ENCODE assay signal across 17 mouse cellular contexts in the genomic region with DNA sequence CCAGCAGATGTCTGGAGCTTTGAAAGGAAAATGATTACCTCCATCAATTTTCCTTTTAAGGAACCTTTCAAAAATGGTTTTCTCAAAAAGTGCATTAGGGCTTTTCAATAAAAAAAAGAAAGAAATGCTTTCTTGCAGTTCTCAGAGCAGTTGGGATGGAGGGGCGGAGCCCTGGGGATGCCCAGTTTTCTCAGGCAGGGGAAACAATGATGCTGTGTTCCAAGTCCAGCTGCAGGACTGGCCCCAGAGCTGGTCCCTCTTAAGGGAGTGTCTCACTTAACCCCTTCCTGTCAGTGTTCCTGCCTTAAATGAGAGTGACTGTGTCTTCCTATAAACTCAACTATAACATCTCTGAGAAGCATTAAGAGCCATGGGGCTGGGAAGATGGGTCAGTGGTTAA.
A peak's percentile ranks its signal among the peaks of the same experiment; 100 is the strongest.
DNase-seq lines count a peak whose midpoint lies in the region; ATAC-seq lines count a peak whose summit lies in the region.
"Had no signal": no experiment of that assay in that cellular context is flagged by ENCODE, and none has a peak within 500 bp of the region (broad histone marks: within the 10 kb centered on the region; RNA-seq: fewer than 3 reads in every experiment).

No protein-coding gene starts in this region.

- no peaks in the 10 kb centered on the region for H3K4me1 ChIP-seq in forebrain, embryonic 14.5 days (ENCODE audit: control insufficient read depth, insufficient read depth, low read length)
- peaks cover 12% of the 10 kb centered on the region for H3K4me1 ChIP-seq in forebrain, embryonic 13.5 days
- no peaks in the 10 kb centered on the region for H3K4me1 ChIP-seq in midbrain, embryonic 14.5 days (ENCODE audit: control insufficient read depth, insufficient read depth, low read length)
- H3K4me1 ChIP-seq in midbrain, embryonic 15.5 days = peaks cover 3% of the 10 kb centered on the region; the same call in 1 of the 2 replicates
- no peaks in the 10 kb centered on the region for H3K4me1 ChIP-seq in embryonic facial prominence, embryonic 11.5 days (ENCODE audit: control insufficient read depth, insufficient read depth, low read length)
- peaks cover 17% of the 10 kb centered on the region for H3K4me1 ChIP-seq in hindbrain, embryonic 15.5 days (replicated peaks)
- H3K4me1 ChIP-seq: liver, embryonic 12.5 days had no signal

- H3K9ac ChIP-seq in forebrain, embryonic 14.5 days (ENCODE audit: low read length) = no peak overlapping the region
- no peak overlapping the region for H3K9ac ChIP-seq in forebrain, embryonic 13.5 days
- H3K9ac ChIP-seq in midbrain, embryonic 14.5 days (replicated peaks; ENCODE audit: low read length) = no peak overlapping the region
- no peak overlapping the region for H3K9ac ChIP-seq in midbrain, embryonic 15.5 days
- H3K9ac ChIP-seq in embryonic facial prominence, embryonic 11.5 days (replicated peaks; ENCODE audit: low read length) = no peak overlapping the region
- H3K9ac ChIP-seq in hindbrain, embryonic 15.5 days = no peak overlapping the region
- H3K9ac ChIP-seq: kidney, embryonic 15.5 days; liver, embryonic 12.5 days had no signal

- 72% methylated on average over 1 of the region's 1 CpGs for WGBS in forebrain, embryonic 14.5 days
- WGBS in forebrain, embryonic 13.5 days = 46% methylated on average over 1 of the region's 1 CpGs
- 69% methylated on average over 1 of the region's 1 CpGs for WGBS in midbrain, embryonic 14.5 days
- WGBS in midbrain, embryonic 15.5 days = 79% methylated on average over 1 of the region's 1 CpGs
- 41% methylated on average over 1 of the region's 1 CpGs for WGBS in embryonic facial prominence, embryonic 11.5 days
- WGBS in hindbrain, embryonic 15.5 days = 69% methylated on average over 1 of the region's 1 CpGs

- H3K27ac ChIP-seq in forebrain, embryonic 14.5 days (ENCODE audit: low read depth, low read length) = no peak overlapping the region
- H3K27ac ChIP-seq in forebrain, embryonic 13.5 days = no peak overlapping the region
- no peak overlapping the region for H3K27ac ChIP-seq in midbrain, embryonic 14.5 days (replicated peaks; ENCODE audit: low read depth, low read length)
- H3K27ac ChIP-seq in midbrain, embryonic 15.5 days = no peak overlapping the region
- no peak overlapping the region for H3K27ac ChIP-seq in embryonic facial prominence, embryonic 11.5 days (replicated peaks; ENCODE audit: low read depth, low read length)
- H3K27ac ChIP-seq in hindbrain, embryonic 15.5 days (replicated peaks) = no peak overlapping the region
- H3K27ac ChIP-seq: liver, embryonic 12.5 days had no signal

- ATAC-seq in forebrain, embryonic 14.5 days = no peak
- ATAC-seq in forebrain, embryonic 13.5 days = no peak
- no peak for ATAC-seq in midbrain, embryonic 14.5 days (ENCODE audit: low FRiP score, low TSS enrichment)
- ATAC-seq in midbrain, embryonic 15.5 days (replicated peaks) = no peak
- ATAC-seq in embryonic facial prominence, embryonic 11.5 days (replicated peaks; ENCODE audit: insufficient number of reproducible peaks, low FRiP score, low TSS enrichment, low read depth) = no peak
- peak; percentile 61; the same call in 1 of the 2 replicates for ATAC-seq in hindbrain, embryonic 15.5 days (ENCODE audit: low FRiP score, low read depth)
- ATAC-seq: liver, embryonic 12.5 days; Patski had no signal

- H3K27me3 ChIP-seq in forebrain, embryonic 14.5 days (replicated peaks; ENCODE audit: control insufficient read depth, insufficient read depth, low read length) = no peaks in the 10 kb centered on the region
- no peaks in the 10 kb centered on the region for H3K27me3 ChIP-seq in forebrain, embryonic 13.5 days
- no peaks in the 10 kb centered on the region for H3K27me3 ChIP-seq in midbrain, embryonic 14.5 days (ENCODE audit: control insufficient read depth, insufficient read depth, low read length)
- no peaks in the 10 kb centered on the region for H3K27me3 ChIP-seq in midbrain, embryonic 15.5 days (replicated peaks)
- H3K27me3 ChIP-seq in embryonic facial prominence, embryonic 11.5 days (ENCODE audit: control insufficient read depth, insufficient read depth, low read length) = no peaks in the 10 kb centered on the region; the same call in 1 of the 2 replicates
- no peaks in the 10 kb centered on the region for H3K27me3 ChIP-seq in hindbrain, embryonic 15.5 days
- H3K27me3 ChIP-seq: kidney, embryonic 15.5 days; liver, embryonic 12.5 days; Patski had no signal

- peak; percentile 34 for DNase-seq in forebrain, embryonic 14.5 days (ENCODE audit: low spot score)
- DNase-seq in midbrain, embryonic 14.5 days = peak; percentile 32
- DNase-seq in embryonic facial prominence, embryonic 11.5 days (ENCODE audit: low spot score) = peak; percentile 25
- no peak for DNase-seq in adrenal gland, postnatal 36 days
- no peak for DNase-seq in spleen, postnatal 36 days (ENCODE audit: low spot score in 2 of 2)
- DNase-seq: B cell, adult 2 months; cerebellum, adult 18-20 months; right cerebral cortex, postnatal 14 days; thymus, adult 2 months had no signal

- no peak overlapping the region for H3K4me2 ChIP-seq in forebrain, embryonic 14.5 days (ENCODE audit: low read length)
- H3K4me2 ChIP-seq in forebrain, embryonic 13.5 days = no peak overlapping the region
- H3K4me2 ChIP-seq in midbrain, embryonic 14.5 days (ENCODE audit: low read length) = no peak overlapping the region
- no peak overlapping the region for H3K4me2 ChIP-seq in midbrain, embryonic 15.5 days
- H3K4me2 ChIP-seq in embryonic facial prominence, embryonic 11.5 days (ENCODE audit: low read depth, low read length) = no peak overlapping the region
- H3K4me2 ChIP-seq in hindbrain, embryonic 15.5 days = no peak overlapping the region
- H3K4me2 ChIP-seq: kidney, embryonic 15.5 days; liver, embryonic 12.5 days had no signal

- no peak overlapping the region for H3K4me3 ChIP-seq in forebrain, embryonic 14.5 days (ENCODE audit: low read depth, low read length)
- no peak overlapping the region for H3K4me3 ChIP-seq in forebrain, embryonic 13.5 days
- H3K4me3 ChIP-seq in midbrain, embryonic 14.5 days (replicated peaks; ENCODE audit: low read depth, low read length) = no peak overlapping the region
- H3K4me3 ChIP-seq in midbrain, embryonic 15.5 days = no peak overlapping the region
- H3K4me3 ChIP-seq in embryonic facial prominence, embryonic 11.5 days (ENCODE audit: low read depth, low read length) = no peak overlapping the region
- no peak overlapping the region for H3K4me3 ChIP-seq in hindbrain, embryonic 15.5 days
- H3K4me3 ChIP-seq: erythroblast, embryonic 14.5 days; kidney, embryonic 15.5 days; liver, embryonic 12.5 days; myocyte had no signal

- no peaks in the 10 kb centered on the region for H3K36me3 ChIP-seq in forebrain, embryonic 14.5 days (ENCODE audit: control insufficient read depth, insufficient read depth, low read length)
- no peaks in the 10 kb centered on the region for H3K36me3 ChIP-seq in forebrain, embryonic 13.5 days (ENCODE audit: poor library complexity, severe bottlenecking)
- H3K36me3 ChIP-seq in midbrain, embryonic 14.5 days (ENCODE audit: control insufficient read depth, insufficient read depth, low read length) = no peaks in the 10 kb centered on the region
- H3K36me3 ChIP-seq in midbrain, embryonic 15.5 days (replicated peaks) = no peaks in the 10 kb centered on the region
- no peaks in the 10 kb centered on the region for H3K36me3 ChIP-seq in embryonic facial prominence, embryonic 11.5 days (replicated peaks; ENCODE audit: control insufficient read depth, insufficient read depth, low read depth, low read length)
- no peaks in the 10 kb centered on the region for H3K36me3 ChIP-seq in hindbrain, embryonic 15.5 days
- H3K36me3 ChIP-seq: kidney, embryonic 15.5 days; liver, embryonic 12.5 days had no signal

- no peaks in the 10 kb centered on the region for H3K9me3 ChIP-seq in forebrain, embryonic 14.5 days (replicated peaks; ENCODE audit: control insufficient read depth, low read length)
- H3K9me3 ChIP-seq in forebrain, embryonic 13.5 days (replicated peaks) = 0 out of 2 replicates have a peak, but pooled peaks cover 7% of the 10 kb centered on the region
- no peaks in the 10 kb centered on the region; the same call in 1 of the 2 replicates for H3K9me3 ChIP-seq in midbrain, embryonic 14.5 days (ENCODE audit: control insufficient read depth, low read length)
- no peaks in the 10 kb centered on the region for H3K9me3 ChIP-seq in midbrain, embryonic 15.5 days
- H3K9me3 ChIP-seq in embryonic facial prominence, embryonic 11.5 days (replicated peaks; ENCODE audit: control insufficient read depth, low read length) = no peaks in the 10 kb centered on the region
- no peaks in the 10 kb centered on the region for H3K9me3 ChIP-seq in hindbrain, embryonic 15.5 days
- H3K9me3 ChIP-seq: kidney, embryonic 15.5 days had no signal

Comparison
In these comparisons a context has a peak if more than half of its experiments do, and no peak if none do; other contexts are left out.
1. DNase-seq: peak in forebrain, embryonic 14.5 days (single experiment), midbrain, embryonic 14.5 days (single experiment) and embryonic facial prominence, embryonic 11.5 days (single experiment); none in adrenal gland, postnatal 36 days (0 of 2) and spleen, postnatal 36 days (0 of 2).